Mouse (Mus musculus): ENCODE measurements around the gene Hnrnpc. TPM values are rescaled to one million over a fixed set of nuclear protein-coding genes. Genes with fewer than 3 reads are reported as not detected.
"Not testable (repeated sequence)": the region's sequence is repeated elsewhere in the genome, so short reads cannot be mapped to it uniquely, and the experiment has no call there.

Hnrnpc gene
- polyA plus RNA-seq, 2 experiments, result 161 to 240 TPM

GRCm38 (mm10) chr14:52099563-52099962, 4.3 kb downstream of the Hnrnpc start:
- 86% methylated on average over 2 of the region's 2 CpGs for WGBS (ENCODE audit: insufficient replicate concordance)
- H3K9ac ChIP-seq (replicated peaks), result no peak overlapping the region; the same call in 1 of the 2 replicates
- no peak for DNase-seq (ENCODE audit: low read depth in 3 of 3, low spot score in 3 of 3)
- peaks cover 55% of the 10 kb centered on the region for H3K36me3 ChIP-seq (replicated peaks; ENCODE audit: control insufficient read depth, insufficient read depth, low read depth)
- no peak overlapping the region for H3K4me3 ChIP-seq (ENCODE audit: insufficient read depth in 1 of 2, low read depth in 2 of 2, low read length in 2 of 2)
- H3K27me3 ChIP-seq (ENCODE audit: control insufficient read depth, insufficient read depth, low read length), result no peaks in the 10 kb centered on the region
- H3K4me1 ChIP-seq (replicated peaks; ENCODE audit: control insufficient read depth in 2 of 2, insufficient read depth in 2 of 2, low read length in 1 of 2), result peaks cover 16 to 20% of the 10 kb centered on the region in 2 experiments
- TF ChIP-seq CTCF (IDR thresholded peaks at IDR 0.05; ENCODE audit: low read depth) (no peak), EP300 (IDR thresholded peaks at IDR 0.05; ENCODE audit: low read depth) (no peak)
- no peak for ATAC-seq (ENCODE audit: insufficient read depth)
- no peak overlapping the region for H3K27ac ChIP-seq
- H3K4me2 ChIP-seq (ENCODE audit: low read depth), result peak overlapping the region; percentile 25
- H3K9me3 ChIP-seq (ENCODE audit: control insufficient read depth, low read length), result no peaks in the 10 kb centered on the region

DNA sequence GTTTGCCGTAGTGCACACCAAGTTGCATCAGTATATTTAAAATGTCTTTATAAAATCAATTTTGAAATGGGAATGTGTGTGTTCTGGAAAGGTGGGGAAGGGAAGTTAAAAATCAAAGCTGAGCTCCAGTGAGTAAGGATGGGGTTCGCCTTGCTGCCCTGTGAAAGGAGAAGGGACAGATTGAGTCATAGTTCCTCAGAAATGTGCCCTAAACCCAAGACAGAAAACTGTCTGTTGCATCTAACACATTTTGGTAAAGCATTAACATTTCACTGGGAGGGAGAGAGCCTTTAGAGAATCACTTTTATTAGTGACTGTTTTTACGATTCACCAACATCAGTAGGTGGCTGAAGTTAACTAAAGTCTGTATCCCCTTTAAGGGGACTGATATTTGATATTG, 5.4 kb downstream of the Hnrnpc start:
- 68% methylated on average over 3 of the region's 3 CpGs for WGBS (ENCODE audit: insufficient replicate concordance)
- H3K9ac ChIP-seq (replicated peaks); H3K4me3 ChIP-seq (ENCODE audit: insufficient read depth in 1 of 2, low read depth in 2 of 2, low read length in 2 of 2); DNase-seq (ENCODE audit: low read depth in 3 of 3, low spot score in 3 of 3); H3K4me2 ChIP-seq (ENCODE audit: low read depth); H3K27me3 ChIP-seq (ENCODE audit: control insufficient read depth, insufficient read depth, low read length); H3K9me3 ChIP-seq (ENCODE audit: control insufficient read depth, low read length); H3K27ac ChIP-seq; ATAC-seq (ENCODE audit: insufficient read depth): not testable (repeated sequence)
- Histone ChIP-seq H3K4me1 (replicated peaks; ENCODE audit: control insufficient read depth in 2 of 2, insufficient read depth in 2 of 2, low read length in 1 of 2) (peaks cover 16 to 18% of the 10 kb centered on the region in 2 experiments), H3K36me3 (replicated peaks; ENCODE audit: control insufficient read depth, insufficient read depth, low read depth) (peaks cover 63% of the 10 kb centered on the region)

DNA sequence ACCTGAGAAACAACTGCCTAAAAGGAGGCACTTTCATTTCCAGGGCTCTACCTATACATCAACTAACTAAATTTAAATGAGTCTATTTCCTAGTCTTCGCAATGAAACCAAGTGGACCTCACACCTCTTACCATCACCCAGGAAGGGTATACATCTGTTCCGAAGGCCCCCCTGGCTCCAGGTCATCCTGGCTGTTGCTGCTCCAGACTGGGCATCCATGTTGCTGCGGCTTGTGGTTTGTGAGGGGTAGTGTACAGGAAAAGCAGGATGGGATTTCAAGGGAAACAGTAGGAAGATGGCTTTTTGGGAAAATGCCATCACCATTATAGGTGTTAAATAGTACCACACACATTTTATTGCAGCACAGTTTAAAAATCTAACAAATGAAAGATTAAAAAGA, 6.6 kb downstream of the Hnrnpc start:
- H3K27ac ChIP-seq; H3K4me3 ChIP-seq (ENCODE audit: insufficient read depth in 1 of 2, low read depth in 2 of 2, low read length in 2 of 2); H3K27me3 ChIP-seq (ENCODE audit: control insufficient read depth, insufficient read depth, low read length); H3K9ac ChIP-seq (replicated peaks); H3K4me2 ChIP-seq (ENCODE audit: low read depth); ATAC-seq (ENCODE audit: insufficient read depth); DNase-seq (ENCODE audit: low read depth in 3 of 3, low spot score in 3 of 3); H3K9me3 ChIP-seq (ENCODE audit: control insufficient read depth, low read length): not testable (repeated sequence)
- H3K36me3 ChIP-seq (replicated peaks; ENCODE audit: control insufficient read depth, insufficient read depth, low read depth), result peaks cover 71% of the 10 kb centered on the region
- peaks cover 14 to 18% of the 10 kb centered on the region in 2 experiments for H3K4me1 ChIP-seq (replicated peaks; ENCODE audit: control insufficient read depth in 2 of 2, insufficient read depth in 2 of 2, low read length in 1 of 2)
- 94% methylated on average over 3 of the region's 3 CpGs for WGBS (ENCODE audit: insufficient replicate concordance)

- no peak overlapping the region for H3K27ac ChIP-seq
- H3K36me3 ChIP-seq (replicated peaks; ENCODE audit: control insufficient read depth, insufficient read depth, low read depth), result peaks cover 76% of the 10 kb centered on the region
- no peak overlapping the region for H3K4me2 ChIP-seq (ENCODE audit: low read depth)
- H3K9ac ChIP-seq (replicated peaks), result no peak overlapping the region
- peaks cover under 1 to 3% of the 10 kb centered on the region in 2 experiments; a peak in 2 of 4 replicates for H3K4me1 ChIP-seq (replicated peaks; ENCODE audit: control insufficient read depth in 2 of 2, insufficient read depth in 2 of 2, low read length in 1 of 2)
- WGBS (ENCODE audit: insufficient replicate concordance), result 60% methylated on average over 1 of the region's 1 CpGs
- TF ChIP-seq CTCF (IDR thresholded peaks at IDR 0.05; ENCODE audit: low read depth) (no peak), EP300 (IDR thresholded peaks at IDR 0.05; ENCODE audit: low read depth) (no peak)
- H3K4me3 ChIP-seq (ENCODE audit: insufficient read depth in 1 of 2, low read depth in 2 of 2, low read length in 2 of 2), result no peak overlapping the region
- no peaks in the 10 kb centered on the region for H3K9me3 ChIP-seq (ENCODE audit: control insufficient read depth, low read length)
- no peaks in the 10 kb centered on the region for H3K27me3 ChIP-seq (ENCODE audit: control insufficient read depth, insufficient read depth, low read length)
- DNase-seq (ENCODE audit: low read depth in 3 of 3, low spot score in 3 of 3), result no peak
- ATAC-seq (ENCODE audit: insufficient read depth), result no peak
Measured at GRCm38 (mm10) chr14:52094533-52094932, 9.3 kb downstream of the Hnrnpc start.

GRCm38 (mm10) chr14:52083083-52083482, 20.7 kb downstream of the Hnrnpc start:
- TF ChIP-seq EP300 (IDR thresholded peaks at IDR 0.05; ENCODE audit: low read depth) (no peak), CTCF (IDR thresholded peaks at IDR 0.05; ENCODE audit: low read depth) (no peak)
- Histone ChIP-seq H3K9me3 (ENCODE audit: control insufficient read depth, low read length) (no peaks in the 10 kb centered on the region), H3K27ac (no peak overlapping the region), H3K9ac (replicated peaks) (no peak overlapping the region), H3K4me3 (ENCODE audit: insufficient read depth in 1 of 2, low read depth in 2 of 2, low read length in 2 of 2) (no peak overlapping the region), H3K27me3 (ENCODE audit: control insufficient read depth, insufficient read depth, low read length) (no peaks in the 10 kb centered on the region), H3K4me2 (ENCODE audit: low read depth) (no peak overlapping the region), H3K36me3 (replicated peaks; ENCODE audit: control insufficient read depth, insufficient read depth, low read depth) (peaks cover 78% of the 10 kb centered on the region), H3K4me1 (replicated peaks; ENCODE audit: control insufficient read depth in 2 of 2, insufficient read depth in 2 of 2, low read length in 1 of 2) (no peaks in the 10 kb centered on the region)
- no peak for DNase-seq (ENCODE audit: low read depth in 3 of 3, low spot score in 3 of 3)
- ATAC-seq (ENCODE audit: insufficient read depth), result no peak

All from liver, embryonic 14.5 days (tissue).